Mouse (Mus musculus): ENCODE measurements around the gene Gbp6. TPM values are rescaled to one million over a fixed set of nuclear protein-coding genes. Genes with fewer than 3 reads are reported as not detected.

The Gbp6 gene
- polyA plus RNA-seq, 1 experiment, result 10.8 TPM

Other genes starting within 250 kb of the Gbp6 start
- gene Gbp9, start 154.2 kb downstream of the Gbp6 start, polyA plus RNA-seq (2012; rRNA removed), result 11.8 and 18.2 TPM in 2 replicates
- gene Gbp8, start 154.2 kb downstream of the Gbp6 start, polyA plus RNA-seq (2012; rRNA removed), result 5.6 and 7.7 TPM in 2 replicates
- 18.4 and 23.9 TPM in 2 replicates for gene Gbp4, start 154.1 kb downstream of the Gbp6 start, polyA plus RNA-seq (2012; rRNA removed)
- 1.9 and 3.7 TPM in 2 replicates for gene Gbp10, start 54.2 kb downstream of the Gbp6 start, polyA plus RNA-seq (2012; rRNA removed)
- gene Gm43302, start within 50 bp of the Gbp6 start, polyA plus RNA-seq (2012; rRNA removed), result 0.95 and 2.3 TPM in 2 replicates
- gene Lrrc8b, start 122.1 kb upstream of the Gbp6 start, polyA plus RNA-seq (2012; rRNA removed), result 2.8 and 3.1 TPM in 2 replicates
- gene Lrrc8c, start 225.7 kb upstream of the Gbp6 start, polyA plus RNA-seq (2012; rRNA removed), result 7.1 and 7.9 TPM in 2 replicates